Mouse (Mus musculus) ES-E14 (cell line): Measurements from ENCODE around the gene Mapk10.

Experiments
- CHD2 ChIP-seq: IDR thresholded peaks from 2 replicates; pipeline ENCODE4 v1.6.1; 2014; ENCODE audit warnings: mild to moderate bottlenecking, low read depth, low read length, inconsistent platforms
- ZC3H11A ChIP-seq: IDR thresholded peaks from 2 replicates; pipeline ENCODE4 v1.6.1; 2012; ENCODE audit warnings: low read depth, mild to moderate bottlenecking, inconsistent platforms, low read length, borderline replicate concordance
- ZNF384 ChIP-seq: IDR thresholded peaks from 2 replicates; pipeline ENCODE4 v1.6.1; 2012; ENCODE audit warnings: low read depth, low read length, inconsistent platforms

GRCm38 (mm10) chr5:103134839-103135238 is 76.3 kb downstream of the Mapk10 start:
- TF ChIP-seq ZC3H11A (no peak), CHD2 (no peak), ZNF384 (no peak)
